Mouse (Mus musculus): ENCODE results near the gene Gm10037. TPM values are rescaled to one million over a fixed set of nuclear protein-coding genes. Genes with fewer than 3 reads are reported as not detected.
A peak's percentile ranks its signal among the peaks of the same experiment; 100 is the strongest.
"Not testable (repeated sequence)": the region's sequence is repeated elsewhere in the genome, so short reads cannot be mapped to it uniquely, and the experiment has no call there.

Gene Gm10037
- under 1 TPM in 1 of 2 experiments, not detected in 1; 0.70 TPM for polyA plus RNA-seq (2017; shearing (Covaris generic))

- ATAC-seq = peak; percentile 83
Observed at GRCm38 (mm10) chr13:67830911-67831336, at the start of gene Gm10037. Gm10037 (plus strand) TSS chr13:67831106.

- no peak for ATAC-seq
Observed at GRCm38 (mm10) chr13:67791921-67792455, 38.9 kb upstream of the Gm10037 start.

- ATAC-seq = no peak
Observed at GRCm38 (mm10) chr13:67798618-67799017, 32.3 kb upstream of the Gm10037 start.

GRCm38 (mm10) chr13:67799151-67799550 is 31.8 kb upstream of the Gm10037 start:
- ATAC-seq = not testable (repeated sequence)

DNA sequence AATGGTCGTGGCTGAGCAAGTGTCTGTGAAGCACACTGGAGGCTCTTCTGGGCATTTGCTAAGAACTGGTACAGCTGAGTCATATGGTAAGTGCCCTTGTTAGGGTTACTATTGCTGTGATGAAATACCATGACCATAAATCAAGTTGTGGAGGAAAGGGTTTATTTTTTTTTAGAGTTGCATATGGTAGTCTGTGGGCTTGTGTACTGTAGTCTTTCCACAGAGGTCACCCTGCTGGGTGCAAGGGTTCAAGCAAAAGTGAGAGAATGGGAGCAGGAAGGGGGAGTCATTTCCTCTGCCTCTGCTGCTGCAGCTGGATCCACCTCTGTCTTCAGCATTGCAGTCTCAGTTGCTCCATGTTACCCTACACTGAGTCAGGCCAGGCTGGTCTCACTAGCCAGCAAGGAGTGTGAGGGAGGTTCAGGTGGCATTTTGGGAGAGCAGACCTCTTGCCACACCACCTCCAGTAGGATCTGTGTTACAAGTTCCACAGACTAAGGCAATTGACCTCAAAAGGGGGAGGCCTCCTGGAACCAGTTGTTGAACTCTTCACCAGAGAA is 19.2 kb upstream of the Gm10037 start:
- no peak for ATAC-seq

GRCm38 (mm10) chr13:67812961-67813709 is 17.8 kb upstream of the Gm10037 start:
- peak; percentile 1 for ATAC-seq

DNA sequence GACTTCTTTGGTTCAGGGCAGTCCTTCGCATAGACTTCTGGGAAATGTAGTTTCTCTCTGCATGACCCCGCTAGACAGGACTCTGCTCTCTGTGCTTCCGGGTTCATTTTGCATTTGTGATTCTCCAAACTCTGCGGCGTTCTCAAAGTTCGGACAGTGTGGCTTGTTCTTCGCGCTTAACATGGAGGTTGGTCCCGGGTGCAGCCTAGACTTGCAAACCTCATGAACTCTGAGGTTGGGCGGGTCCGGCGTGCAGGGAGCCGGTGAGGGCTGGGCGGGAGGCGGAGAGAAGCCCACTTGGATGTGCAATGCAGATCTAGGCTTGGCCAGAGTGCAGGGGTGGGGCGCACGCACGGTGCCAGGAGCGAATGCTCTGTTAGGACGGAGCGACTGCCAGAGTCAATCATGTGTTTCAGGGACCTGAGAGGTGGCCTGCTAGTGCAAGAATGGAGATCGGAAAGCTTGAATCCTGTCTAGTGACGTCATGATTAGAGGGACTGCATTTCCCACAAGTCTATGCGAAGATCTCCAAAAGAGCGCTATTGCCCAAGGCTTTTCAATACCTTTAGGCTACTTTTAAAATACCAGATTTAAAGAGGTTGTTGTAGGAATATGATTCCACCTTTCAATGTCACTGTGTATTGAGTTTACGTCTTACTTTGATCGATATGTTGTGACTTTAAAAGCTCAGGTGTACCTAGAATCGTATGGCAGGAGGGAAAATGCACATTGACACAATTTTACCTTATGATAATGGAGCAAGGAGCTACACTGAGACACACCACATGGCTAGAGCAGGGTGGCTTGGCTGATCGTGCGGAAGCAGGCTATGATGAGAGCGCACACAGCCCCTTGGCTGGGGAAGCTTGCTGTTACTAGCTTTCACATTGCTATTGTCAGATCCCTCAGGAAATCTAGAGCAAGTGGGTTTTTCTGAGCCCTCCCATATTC is 16.9 kb upstream of the Gm10037 start, which contains the start of gene Zfp273:
Gene Zfp273, plus strand, starts transcription at position 31 of the 951 bp plus-strand sequence.
- ATAC-seq = peak; percentile 95

GRCm38 (mm10) chr13:67818636-67819035 is 12.3 kb upstream of the Gm10037 start:
- no peak for ATAC-seq

DNA sequence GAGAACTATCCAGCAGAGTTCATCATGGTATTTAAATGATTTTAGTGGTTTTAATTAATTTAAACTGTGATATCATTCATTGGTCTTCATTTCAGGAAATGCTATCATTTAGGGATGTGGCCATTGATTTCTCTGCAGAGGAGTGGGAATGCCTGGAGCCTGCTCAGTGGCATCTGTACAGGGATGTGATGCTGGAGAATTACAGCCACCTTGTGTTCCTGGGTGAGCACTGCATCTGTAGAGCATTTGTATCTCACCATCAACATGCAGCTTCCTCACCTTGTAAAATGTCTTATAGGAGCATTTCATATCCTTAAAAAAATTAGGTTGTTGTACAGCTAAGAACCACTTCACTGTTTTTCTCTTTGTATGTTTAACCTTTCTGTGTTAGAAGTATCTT is 2.2 kb downstream of the Gm10037 start:
- ATAC-seq = not testable (repeated sequence)

GRCm38 (mm10) chr13:67843775-67844118 is 12.8 kb downstream of the Gm10037 start:
- no peak for ATAC-seq

- peak; percentile 81 for ATAC-seq
Observed at GRCm38 (mm10) chr13:67844119-67844852, 13.4 kb downstream of the Gm10037 start.

DNA sequence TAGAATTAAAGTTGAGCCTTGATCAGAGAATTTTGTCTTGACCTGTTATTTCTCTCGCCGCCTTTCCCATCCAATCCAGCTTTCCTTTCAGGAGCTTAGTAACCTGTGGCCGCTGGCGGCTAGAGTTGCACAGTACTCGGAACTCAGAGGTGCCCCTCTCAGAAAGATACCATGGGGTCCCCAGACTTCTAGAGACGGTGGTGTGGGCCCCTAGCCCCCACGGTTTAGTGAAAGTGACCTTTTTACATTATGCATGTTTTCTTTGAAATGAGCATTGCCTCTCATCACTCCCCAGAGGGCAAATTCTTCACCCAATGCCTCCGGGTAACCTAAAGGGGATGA is 13.9 kb downstream of the Gm10037 start:
- ATAC-seq = no peak

DNA sequence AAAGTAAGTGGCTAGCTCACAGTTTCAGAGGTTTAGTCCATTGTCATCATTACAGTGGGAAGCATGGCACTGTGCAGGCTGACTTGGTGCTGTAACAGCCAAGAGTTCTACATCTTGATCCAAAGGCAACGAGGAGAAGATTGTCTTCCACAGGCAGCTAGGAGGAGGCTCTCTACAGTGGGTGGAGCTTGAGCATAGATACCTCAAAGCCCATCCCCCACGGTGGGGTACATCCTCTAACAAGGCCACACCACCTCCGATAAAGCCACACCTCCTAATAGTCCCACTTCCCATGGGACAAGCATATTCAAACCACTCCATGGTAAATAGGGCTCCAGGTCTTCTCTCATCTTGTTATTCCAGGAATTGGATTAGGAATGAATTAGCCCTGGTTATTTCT is 19.5 kb downstream of the Gm10037 start:
- no peak for ATAC-seq

GRCm38 (mm10) chr13:67853130-67853529 is 22.2 kb downstream of the Gm10037 start:
- no peak for ATAC-seq

DNA sequence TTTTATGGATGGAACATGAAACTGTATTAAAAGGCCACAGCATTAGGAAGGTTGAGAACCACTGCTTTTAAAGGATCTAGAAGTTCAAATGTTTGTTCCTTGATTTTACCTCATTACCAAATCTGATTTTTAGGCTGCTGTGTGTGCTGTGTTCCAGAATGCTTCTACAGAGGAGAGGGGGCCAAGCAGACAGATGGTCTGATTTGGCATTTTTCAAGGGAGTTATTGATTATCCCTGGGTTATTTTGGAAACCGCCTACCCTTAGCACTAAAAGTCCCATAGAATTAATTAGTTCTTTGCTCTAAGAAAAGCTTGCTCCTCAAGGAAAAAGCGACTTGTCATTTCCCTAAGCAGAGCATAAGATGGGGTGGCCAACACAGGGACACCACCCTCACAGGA is 23.1 kb downstream of the Gm10037 start:
- no peak for ATAC-seq

DNA sequence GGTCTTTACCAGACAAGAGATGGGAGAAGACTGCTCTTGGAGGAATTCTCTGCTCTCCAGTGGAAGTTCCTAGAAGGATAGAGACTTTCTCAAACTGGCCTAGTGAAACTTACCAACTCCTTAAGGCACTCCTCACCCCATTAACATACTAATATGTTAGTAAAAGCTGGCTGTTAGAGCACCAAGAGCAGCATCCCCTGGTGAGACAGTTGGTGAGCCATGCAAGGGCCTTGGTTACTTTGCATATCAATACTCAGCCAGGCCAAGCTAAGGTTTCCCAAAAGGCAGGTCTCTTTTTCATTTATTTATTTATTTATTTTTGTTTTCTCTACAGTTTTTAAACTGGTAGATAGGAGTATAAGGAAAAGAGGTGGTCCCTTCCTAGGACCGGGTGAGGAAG is 26.4 kb downstream of the Gm10037 start:
- no peak for ATAC-seq

- no peak for ATAC-seq
Observed at GRCm38 (mm10) chr13:67862508-67862907, 31.6 kb downstream of the Gm10037 start.

- no peak for ATAC-seq
Observed at GRCm38 (mm10) chr13:67863026-67863425, 32.1 kb downstream of the Gm10037 start, which contains the start of gene BC048507. BC048507 (plus strand) TSS chr13:67863326.

DNA sequence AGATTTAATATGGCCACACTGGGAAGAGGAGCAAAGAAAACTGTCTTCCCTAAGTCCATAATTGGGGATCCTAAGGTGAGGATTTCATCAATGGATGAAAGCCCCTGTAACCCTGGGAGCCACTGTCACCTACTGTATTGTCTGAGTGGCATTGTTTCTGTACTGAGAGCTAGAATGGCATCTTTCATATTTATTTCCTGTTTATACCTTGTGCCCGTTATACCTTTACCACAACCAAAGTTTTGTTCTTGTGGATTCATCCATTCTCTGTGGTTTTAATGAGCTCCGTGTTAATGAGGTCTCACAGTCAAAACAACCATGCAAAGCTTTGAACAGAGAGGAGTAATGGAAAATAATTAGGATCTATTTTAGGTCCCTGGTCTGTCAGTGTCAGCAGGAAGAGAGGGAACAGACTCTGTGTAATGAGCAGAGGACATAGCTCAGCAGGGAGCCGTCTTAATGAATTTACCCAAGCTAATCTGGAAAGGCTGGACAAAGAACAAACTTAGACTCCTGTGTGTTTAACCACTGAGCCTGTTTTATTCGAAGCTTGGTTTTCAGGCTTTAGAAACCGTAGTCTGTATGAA is 34.0 kb downstream of the Gm10037 start:
- no peak for ATAC-seq

GRCm38 (mm10) chr13:67867899-67868298 is 37.0 kb downstream of the Gm10037 start:
- no peak for ATAC-seq

- not testable (repeated sequence) for ATAC-seq
Observed at GRCm38 (mm10) chr13:67876049-67876698, 45.3 kb downstream of the Gm10037 start.
